Mouse (Mus musculus): ENCODE measurements at regions not wholly inside any gene's neighbourhood (a gene's known extent, or its start where the extent isn't known, plus 50 kb on each side); places are given as distances from the start of the nearest gene placed in this dataset.

DNA sequence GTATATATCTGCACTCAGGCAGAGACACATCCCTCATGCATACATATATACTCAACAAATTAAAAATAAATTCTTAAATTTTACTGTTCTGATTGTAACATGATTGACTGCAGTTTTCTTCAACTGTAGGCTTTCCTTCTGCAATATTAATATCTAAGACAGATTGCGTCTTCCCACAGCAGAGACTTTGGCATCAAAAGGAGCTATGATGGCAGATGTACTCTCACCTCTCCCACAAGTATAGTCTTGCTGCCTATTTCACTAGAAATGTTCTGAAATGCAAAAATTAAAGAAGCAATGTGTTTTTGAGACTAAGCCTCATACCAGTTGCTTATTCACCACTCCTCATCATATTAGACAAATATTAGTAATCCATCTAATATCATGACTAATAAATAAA, 356.5 kb downstream of the Dnah5 start:
- no peak for DNase-seq

DNA sequence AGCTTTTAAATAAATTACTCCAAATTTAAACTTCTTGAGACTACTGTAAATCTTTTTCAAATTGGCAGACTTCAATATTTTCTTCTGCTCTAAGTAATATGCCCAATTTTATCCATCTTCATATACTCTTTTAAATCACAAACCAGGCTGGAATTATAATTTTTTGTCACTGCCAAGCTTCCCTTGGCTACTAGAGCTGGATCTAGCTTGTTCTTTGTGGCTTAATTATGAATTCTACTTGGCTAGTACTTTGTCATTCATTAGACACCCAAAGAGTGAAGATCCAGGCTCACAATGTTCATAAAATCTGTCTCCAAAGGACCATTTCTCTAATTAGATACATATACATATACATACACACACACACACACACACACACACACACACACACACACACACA, 391.7 kb downstream of the Dnah5 start:
- DNase-seq = no peak

DNA sequence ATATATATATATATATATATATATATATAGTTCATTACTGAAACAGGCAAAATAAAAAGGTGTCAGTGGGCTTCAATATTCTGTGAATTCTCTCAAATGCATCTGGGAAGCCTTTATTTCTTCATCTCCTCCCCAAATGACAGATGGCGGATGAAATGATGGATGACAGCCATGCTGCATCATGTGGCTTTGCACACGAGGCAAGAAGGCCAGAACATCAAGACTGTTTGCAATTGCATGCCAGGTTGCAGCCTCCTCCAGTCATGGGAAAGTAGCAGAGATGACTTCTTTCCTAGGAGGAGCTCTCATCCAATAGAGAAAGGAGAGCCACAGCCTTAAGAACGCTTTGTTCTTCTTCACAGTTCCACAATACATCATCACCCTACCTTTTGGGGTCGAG, 392.2 kb downstream of the Dnah5 start:
- peak; percentile 47 to 57 for DNase-seq

DNA sequence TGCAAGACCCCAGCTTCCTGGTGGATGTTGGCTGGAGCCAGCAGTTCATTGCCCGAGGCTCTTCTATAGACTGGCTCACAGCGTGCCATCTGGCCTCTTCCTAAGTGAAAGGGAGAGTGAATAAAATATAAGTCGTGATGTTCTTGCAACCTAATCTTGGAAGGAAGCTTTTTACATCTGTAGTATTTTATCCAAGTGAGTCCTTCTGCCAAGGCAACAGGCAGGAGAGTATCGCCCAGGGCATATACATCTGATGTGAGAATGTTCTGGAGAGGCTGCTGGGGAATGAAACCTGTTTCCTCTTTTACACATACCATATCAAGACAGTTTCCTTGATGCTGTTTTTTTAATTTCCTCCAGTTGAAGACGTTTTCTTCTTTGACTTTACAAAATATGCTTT, 396.6 kb downstream of the Dnah5 start:
- no peak for DNase-seq

DNA sequence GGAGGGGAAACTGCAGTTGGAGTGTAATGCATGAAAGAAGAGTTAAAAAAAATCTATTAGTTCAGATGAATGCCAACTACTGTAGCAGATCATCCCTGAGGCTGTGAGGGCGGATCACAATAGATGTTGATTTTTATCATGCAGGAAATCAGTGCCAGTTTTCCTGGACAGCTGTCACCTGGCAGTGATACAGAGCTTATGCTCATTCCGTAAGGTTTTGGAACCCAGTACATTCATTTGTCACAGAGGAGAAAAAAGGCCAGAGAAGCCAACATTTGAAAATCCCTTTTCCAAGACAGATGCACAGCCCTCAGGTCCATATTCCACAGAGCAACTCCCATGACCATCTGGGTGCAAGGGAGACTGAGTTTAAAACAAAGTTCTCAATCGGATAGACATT, 412.1 kb downstream of the Dnah5 start:
- DNase-seq = peak; percentile 47 to 69

DNA sequence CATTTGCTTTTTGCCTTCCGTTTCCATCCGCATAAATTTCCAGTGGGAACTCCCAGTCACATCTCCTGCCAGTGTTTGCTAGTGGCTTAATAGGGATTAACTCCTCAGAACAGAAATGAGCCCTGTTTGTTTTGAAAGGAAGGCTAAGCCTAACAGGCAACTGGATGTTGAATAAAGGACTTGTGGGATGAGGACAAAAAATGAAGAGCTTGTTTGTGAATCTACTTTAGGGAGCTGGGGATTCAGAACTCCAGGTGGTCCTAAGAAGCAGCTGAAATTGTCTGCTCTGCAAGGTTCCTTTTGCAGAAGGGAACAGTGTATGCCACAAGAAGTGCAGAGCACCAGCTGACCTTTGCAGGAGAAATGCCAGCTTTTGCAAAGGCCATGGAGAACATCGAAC, 436.8 kb downstream of the Dnah5 start:
- peak in 1 of 2 experiments; percentile 2 for DNase-seq

DNA sequence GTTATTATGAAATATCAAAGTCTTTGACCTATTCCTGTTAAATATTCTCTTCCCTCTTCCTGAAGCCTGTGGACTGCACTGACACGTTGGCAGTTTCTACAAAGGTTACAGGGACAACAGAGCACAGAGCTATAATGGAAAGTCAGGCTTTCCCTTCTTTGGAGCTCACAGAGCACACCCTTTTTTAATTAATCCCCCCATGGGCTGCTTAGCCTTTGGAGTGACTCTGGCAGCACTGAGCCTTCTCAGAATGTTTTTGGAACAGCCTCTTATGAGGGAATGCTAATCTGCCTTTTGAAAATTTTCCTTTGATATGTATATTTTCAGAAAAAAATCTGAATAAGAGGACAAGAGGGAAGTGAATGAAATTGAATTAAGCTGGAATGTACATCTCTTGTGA, 441.6 kb downstream of the Dnah5 start:
- no peak for DNase-seq

DNA sequence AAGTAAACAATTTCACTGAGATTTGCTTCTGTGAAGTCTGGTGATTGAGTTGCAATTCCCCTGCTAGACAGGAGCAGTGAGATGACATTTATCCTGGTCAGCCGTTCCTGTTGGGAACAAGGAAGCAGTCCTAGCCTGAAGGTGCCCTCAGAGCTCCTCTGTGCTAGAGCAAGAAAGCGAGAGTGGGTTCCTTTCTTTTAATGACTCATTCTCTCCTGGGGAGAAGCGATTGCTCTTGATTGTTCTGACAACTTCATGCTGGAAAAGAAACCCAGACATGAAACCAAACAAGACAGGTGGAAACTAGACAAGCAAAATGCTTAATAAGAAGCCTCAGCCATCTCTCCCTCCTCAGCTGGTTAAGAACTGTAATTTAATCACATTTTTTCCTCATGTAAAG, 450.4 kb downstream of the Dnah5 start:
- DNase-seq = no peak

DNA sequence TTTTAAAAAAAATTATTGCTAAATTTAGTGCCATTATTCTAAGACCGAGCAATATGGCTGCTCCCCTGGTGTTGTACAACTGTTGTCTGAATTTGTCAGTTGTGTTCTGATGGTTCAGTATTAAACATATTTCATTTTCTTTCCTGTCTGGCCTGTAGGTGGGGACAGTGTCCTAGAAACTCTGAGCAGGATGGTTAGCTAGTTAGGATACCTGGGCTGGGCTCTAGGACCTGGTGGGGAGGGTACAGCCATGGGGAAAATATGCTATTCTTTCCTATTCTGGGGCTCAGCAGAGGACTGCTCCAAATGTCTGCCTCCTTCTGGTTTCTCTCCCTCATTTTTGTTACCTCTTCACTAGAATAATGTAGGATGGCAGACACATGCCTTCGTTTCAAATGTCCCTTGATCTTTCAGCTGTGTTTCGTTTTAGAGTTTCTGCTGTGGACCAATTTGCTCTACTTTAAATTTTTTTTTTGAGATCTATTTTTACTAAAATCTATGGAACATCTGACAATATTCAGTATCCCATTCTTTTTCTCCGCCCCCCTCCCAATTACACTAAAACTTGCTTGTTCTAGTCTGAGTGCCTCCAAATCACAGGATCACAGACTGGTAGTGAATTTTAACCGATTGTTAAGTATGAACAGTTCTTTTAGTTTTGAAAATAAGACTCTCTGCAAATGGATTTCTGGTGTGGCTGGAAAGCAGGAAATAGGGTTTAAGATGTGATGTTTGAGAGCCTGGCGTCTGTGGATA, 460.5 kb downstream of the Dnah5 start:
- peak; percentile 40 to 44 for DNase-seq
